Mouse (Mus musculus) layer of hippocampus, postnatal 14 days (tissue): ENCODE results near the gene Mxra8. TPM values are rescaled to one million over a fixed set of nuclear protein-coding genes. Genes with fewer than 3 reads are reported as not detected.

ENCODE experiments used
- DNase-seq, 2 experiments: peaks; one replicate each; pipeline ENCODE4 v3.0.0; 2021 to 2022; ENCODE audit warnings: low spot score in 2 of 2, mixed read lengths in 1 of 2
- long read RNA-seq, 2 experiments: library from polyadenylated mRNA; stranded (forward); transcript quantifications; one replicate each; pipeline ENCODE4 v2.0.0; 2021
- total RNA-seq, 2 experiments: library from RNA; stranded (reverse); gene quantifications; 2 replicates each; pipeline ENCODE4 v1.2.3; 2021

Gene Mxra8
- 10 to 100 TPM; 10.0 to 12.7 TPM for total RNA-seq
- long read RNA-seq, experiment 1, partial matches to known transcripts, result 0 of 3 reads
- long read RNA-seq, experiment 1, other reads (novel, unspliced or antisense), result 3 of 3 reads
- long read RNA-seq, experiment 2, partial matches to known transcripts, result 0 of 5 reads
- long read RNA-seq, experiment 2, other reads (novel, unspliced or antisense), result 5 of 5 reads

DNA sequence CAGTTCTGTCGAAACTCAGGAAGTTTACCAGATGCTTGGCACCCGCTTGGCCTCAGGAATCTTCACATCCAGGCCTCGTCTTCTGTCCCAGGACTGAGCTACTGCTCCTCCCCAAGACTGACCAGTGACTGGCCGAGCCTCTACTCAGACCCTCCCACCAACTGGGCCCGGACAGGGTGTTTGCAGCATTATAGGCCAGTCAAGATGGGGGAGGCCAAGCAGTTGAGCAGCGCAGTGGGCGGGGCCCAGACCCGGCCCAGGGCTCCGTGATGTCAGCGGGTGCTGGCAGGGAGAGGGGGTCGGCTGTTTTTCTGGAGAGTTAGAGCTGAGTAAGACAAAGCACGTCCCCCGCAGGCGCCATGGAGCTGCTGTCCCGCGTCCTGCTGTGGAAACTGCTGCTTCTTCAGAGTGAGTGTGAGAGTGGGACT, at the start of gene Mxra8:
Mxra8 (plus strand) TSS at position 198 of the 428 bp plus-strand sequence.
- DNase-seq, result peak in 1 of 2 experiments; percentile 39

DNA sequence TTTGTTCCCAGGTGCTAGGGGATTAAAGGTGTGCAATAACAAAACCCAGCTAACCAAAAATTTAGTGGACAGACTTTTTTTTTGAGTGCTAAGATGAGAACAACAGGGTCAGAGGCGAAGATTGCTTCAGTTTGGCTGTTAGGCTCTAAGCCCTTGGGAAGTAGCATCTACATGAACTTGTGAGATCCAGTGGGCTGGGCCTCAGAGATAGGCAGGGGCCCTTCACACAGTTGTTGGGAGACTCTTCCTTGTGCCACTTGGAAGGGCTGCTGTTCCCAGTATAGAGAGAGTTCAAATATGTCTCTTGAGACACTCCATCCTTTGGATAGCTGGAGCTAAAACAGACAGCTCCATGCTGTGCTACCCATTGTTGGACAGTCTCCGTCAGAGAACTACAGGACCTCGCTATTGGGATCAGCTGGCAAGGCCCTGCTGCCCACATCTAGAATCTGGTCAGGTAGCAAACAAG, 49.4 kb upstream of the Mxra8 start, which contains the start of gene Ankrd65:
Ankrd65 (plus strand) TSS at position 419 of the 469 bp plus-strand sequence.
- DNase-seq, result no peak

DNA sequence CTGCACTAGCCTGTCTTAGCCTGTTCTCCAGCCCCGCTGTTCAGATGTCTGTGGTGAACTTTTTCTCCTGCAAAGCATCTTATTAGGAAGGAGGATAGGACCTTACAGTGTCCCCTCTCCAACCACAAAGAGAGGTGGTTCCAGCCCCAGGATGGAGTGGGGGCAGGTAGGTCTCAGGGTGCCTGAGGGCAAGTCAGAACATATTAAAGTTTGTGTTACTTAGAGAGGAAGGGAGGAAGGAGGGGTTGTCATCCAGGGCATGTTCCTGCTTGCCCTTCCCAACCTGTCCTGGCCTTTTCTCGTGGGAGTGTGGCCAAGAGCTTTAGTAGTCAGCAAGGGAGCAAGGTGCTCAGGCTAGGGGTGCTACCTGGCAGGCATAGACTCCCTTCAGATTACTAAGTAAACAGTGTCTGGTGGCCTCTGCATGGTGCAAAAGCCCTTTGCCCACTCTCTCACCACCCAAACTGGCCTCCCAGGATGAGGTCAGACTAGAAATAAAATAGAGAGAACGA, 48.8 kb upstream of the Mxra8 start:
- DNase-seq, result no peak

DNA sequence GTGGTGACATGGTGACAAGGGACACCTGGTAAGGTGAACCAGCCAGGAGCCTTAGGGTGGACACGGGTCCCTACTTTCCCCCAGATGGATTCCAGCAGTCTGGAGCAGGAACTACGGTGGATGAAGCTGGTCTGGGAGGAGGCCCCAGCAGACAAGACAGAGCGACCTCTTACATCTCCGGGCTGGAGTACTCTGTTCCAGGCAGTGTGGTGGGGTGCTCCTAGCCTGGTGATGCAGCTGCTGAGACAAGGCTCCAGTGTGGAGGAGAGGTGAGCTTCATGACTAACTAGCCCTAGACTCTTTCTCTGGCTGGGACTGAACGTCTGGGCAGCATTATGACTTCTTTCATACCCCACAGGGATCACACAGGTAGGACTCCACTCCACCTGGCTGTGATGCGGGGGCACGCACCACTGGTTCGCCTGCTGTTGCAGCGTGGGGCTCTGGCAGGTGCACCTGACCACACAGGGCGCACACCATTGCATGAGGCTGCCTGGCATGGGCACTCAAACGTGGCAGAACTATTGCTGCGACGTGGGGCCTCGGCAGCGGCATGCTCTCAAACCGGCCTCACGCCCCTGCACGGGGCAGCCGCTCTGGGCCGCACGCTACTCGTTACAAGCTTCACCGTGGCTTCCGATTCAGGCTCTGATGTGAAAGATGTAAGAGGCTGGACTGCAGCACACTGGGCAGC, 48.1 kb upstream of the Mxra8 start:
- DNase-seq, result no peak

DNA sequence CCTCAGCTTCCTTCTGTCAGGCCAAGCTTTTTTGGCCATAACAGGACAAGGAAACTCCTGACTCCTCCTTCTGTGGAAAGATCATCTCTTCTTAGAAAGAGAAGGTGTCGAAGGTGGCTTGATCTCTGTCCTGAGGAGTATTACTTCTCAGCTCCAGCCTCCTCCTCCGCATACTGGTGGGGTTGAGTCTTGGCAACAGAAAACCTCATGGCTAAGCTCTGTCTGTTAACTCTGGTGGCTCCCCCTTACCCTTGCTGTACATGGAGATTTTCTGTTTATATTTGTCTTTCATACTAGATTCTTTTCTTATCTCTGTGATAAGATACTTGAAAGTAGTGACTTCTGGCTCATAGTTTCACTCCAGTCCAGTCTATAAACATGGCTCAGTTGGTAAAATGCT, 45.8 kb upstream of the Mxra8 start:
- DNase-seq, result no peak

DNA sequence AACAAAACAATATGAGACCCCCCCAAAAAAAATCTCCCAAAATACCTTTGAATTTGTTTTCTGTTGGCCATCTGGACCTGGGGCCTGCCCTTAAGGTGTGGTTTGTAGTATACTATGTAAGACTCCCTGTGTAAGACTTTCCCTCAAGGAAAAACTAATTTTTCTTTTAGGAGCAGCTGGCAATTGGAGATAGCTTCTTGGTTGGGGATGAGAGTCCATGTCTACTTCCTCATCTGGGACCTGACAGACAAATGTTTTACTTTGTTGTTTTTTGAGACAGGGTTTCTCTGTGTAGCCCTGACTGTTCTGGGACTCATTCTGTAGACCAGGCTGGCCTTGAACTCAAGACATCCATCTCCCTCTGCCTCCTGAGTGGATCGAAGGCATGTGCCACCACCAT, 37.4 kb upstream of the Mxra8 start:
- no peak for DNase-seq

DNA sequence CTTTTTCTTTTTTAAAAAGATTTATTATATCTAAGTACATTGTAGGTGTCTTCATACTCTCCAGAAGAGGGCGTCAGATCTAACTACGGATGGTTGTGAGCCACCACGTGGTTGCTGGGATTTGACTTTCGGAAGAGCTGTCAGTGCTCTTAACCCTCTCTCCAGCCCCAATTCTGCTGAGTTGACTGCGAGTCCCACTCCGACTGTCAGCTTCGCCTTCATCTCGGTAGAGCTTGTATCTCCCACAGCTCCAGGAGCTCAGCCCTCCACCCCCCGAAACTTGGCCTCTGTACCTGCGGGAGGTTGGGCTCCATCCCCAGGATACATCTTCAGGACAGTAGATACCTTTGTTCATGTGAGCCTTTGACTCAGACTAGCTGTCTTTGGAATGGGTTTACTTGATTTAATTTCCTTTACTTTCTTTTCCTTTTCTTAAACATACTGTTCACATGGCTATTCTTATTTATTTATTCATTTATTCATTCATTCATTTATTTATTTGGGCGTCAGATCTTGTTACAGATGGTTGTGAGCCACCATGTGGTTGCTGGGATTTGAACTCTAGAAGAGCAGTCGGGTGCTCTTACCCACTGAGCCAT, 36.6 kb upstream of the Mxra8 start, which contains the start of gene Mrpl20:
Mrpl20 (plus strand) TSS at position 138 of the 599 bp plus-strand sequence.
- DNase-seq, result no peak

DNA sequence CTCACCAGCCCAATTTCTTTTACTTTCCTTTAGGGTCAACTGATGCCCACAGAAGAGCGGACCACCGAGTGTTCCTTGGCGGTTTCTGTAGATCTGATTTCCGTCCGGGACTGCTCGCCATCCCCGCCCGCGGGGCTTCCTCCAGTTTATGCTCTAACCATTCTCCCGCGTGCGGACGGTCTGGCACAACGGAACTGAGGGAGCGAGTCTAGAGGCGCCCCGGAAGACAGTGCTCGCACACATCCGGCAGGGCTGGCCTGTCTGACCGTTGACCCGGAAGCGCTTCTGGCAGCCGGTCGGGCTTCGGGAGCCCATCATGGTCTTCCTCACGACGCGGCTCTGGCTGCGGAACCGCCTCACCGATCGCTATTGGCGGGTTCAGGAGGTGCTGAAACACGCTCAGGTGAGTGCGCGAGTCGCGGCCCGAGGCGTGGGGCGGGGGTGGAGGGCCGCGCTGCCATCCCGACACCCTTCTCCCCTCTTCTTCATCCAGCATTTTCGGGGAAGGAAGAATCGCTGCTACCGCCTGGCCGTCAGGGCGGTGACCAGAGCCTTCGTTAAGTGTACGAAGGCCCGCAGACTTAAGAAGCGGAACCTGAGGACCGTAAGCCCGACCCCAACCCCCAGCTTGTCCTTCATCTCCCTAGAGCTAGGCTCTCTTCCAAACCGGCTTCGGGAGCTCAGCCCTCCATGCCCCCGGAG, 36.0 kb upstream of the Mxra8 start:
- peak; percentile 96 to 98 for DNase-seq

DNA sequence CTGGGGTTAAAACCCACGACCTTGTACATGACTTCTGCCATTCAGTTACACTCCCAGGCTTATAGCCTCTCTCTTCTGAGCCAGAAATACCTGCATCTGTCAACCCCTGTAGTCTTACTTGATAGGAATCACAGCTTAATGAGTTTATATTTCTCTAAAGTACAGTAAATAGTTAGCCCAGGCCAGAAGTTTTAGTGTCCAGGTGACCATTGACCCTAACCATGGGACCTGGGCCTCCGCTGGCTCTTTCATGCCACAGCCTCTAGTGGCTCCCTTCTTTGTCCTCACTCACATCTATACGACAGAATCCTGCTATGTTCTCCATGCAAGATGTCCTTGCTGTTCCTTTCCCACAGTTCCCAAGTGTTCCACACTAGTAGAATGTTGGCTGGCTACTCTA, 31.6 kb upstream of the Mxra8 start:
- no peak for DNase-seq

DNA sequence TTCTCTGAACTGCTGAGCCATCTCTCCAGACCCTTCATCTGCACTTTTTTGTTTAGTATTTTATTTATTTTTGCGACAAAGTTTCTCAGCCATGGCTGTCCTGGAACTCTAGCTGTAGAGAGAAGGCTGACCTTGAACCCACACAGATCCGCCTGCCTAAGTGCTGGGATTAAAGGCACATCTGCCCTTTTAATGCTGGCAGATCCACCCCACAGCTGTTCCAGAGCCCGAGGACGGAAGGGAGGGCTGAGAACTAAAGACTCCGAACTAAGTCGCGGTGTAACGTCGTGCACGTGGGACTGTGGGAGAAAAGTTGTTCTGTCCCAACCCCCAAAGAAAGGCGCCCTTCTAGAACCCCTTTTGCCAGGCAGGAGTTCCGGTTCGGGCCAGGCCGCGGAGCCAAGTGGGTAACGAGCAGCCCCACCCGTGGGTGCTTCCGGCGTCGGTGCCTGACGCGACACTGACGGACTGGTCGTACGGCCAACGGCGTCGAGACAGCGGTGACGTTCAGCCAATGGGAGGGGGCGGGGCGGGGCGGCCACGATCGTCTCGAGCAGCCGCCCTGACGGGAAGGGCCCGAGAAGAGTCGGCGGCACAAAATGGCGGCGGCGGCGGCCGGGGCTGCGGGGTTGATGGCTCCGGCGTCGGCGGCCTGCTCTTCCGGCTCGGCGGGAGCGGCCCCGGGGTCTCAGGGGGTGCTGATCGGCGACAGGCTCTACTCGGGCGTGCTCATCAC, 27.4 kb upstream of the Mxra8 start, which contains the start of gene Ccnl2:
Ccnl2 (plus strand) TSS at position 561 of the 736 bp plus-strand sequence.
- DNase-seq, result peak; percentile 90 to 94

DNA sequence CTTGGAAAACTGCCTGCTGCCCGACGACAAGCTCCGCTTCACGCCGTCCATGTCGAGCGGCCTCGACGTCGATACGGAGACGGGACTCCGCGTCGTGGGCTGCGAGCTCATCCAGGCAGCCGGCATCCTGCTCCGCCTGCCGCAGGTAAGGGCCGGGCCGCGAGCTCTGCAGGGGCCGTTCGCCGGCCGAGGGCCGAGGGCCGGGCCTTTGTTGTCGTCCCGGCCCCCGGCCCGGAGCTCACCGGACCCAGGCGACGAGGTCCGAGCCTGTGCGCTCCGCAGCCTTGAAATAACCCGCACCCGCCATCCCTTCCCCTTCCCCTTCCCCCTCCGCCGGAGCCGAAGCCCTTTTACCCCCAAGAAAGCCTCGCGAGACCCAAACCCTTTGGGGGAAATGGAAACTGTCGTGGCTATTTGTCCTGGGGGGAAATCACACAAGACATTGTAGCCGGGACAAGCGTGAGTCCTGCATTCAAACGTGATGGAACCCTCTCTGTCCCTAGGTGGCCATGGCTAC, 26.8 kb upstream of the Mxra8 start:
- DNase-seq, result peak in 1 of 2 experiments; percentile 26

DNA sequence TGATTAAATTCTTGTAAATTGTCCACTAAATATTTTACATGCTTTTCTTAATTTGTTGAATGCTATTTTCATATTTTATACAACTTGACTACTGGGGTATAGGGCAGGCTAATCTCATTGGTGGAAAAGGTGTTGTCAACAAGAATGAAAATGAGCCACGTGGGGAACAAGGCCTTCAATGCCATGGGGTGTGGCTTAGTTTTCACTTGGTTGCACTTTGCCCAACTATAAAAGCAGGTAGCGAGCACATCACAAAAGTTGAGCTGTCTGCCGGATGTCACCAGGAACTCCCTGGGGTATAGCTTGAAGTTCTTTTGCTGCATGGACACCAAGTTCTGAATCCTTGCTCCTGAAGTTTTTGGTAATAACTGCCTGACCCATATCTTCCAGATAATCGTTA, 21.9 kb upstream of the Mxra8 start:
- no peak for DNase-seq

DNA sequence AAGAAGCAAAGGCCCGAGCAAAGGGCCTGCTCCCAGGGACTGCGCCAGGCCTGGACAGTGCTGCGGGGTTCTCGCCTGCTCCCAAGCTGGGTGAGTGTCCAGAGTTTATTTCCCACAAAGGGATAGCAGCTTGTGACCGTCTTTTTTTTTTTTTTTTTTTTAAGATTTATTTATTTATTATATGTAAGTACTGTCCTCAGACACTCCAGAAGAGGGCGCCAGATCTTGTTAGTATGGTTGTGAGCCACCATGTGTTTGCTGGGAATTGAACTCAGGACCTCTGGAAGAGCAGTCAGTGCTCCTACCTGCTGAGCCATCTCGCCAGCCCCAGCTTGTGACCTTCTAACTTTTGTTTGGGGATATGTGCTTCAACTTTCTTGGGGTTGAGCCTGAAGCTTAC, 18.5 kb upstream of the Mxra8 start:
- no peak for DNase-seq

DNA sequence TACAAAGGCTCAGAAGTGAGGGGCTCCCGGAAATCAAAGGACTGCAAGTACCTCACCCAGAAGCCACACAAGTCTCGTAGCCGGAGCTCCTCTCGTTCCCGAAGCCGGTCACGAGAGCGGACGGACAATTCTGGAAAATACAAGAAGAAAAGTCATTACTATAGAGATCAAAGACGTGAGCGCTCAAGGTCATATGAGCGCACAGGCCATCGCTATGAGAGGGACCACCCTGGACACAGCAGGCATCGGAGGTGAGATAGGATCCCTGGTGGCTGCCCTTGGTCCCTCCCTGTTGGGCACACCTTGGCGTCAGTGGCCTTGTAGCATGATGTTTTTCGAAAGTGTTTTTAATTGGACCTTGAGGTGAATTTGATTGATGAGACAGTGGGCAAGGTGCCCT, 16.0 kb upstream of the Mxra8 start:
- no peak for DNase-seq

DNA sequence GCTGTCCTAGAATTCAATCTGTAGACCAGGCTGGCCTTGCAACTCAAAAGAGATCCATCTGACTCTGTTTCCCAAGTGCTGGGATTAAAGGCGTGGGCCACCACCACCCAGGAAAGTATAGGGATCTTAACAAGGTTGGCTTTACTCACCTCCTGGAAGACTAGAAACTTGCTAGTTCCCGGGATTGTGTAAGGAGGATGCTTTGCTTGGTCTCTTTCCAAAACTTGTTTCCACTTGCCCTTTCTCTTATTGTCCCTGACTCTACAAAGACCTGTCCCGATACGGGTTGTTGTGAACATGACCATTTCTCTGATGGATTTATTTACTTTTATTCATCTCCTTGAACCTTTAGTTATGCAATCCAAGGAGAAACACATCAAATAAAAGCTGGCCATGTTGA, 9.6 kb upstream of the Mxra8 start:
- DNase-seq, result no peak

DNA sequence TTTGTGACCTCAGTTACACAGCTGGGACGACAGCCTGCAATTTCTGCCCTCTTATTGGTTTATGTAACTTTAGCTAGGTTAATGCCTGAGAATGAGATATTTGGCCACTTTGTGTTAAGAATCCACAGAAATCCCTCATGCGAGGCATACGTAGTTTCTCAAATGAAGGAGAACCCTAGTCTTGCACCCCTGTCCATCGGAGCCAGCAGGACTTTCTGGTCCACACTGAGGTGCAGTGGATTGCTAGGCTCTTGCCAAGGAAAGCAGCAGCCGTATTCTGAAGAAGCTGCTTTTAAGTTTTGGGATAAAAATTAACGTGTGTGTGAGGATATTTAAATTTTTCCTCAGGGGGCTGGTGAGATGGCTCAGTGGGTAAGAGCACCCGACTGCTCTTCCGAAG, 8.9 kb upstream of the Mxra8 start:
- DNase-seq, result no peak

DNA sequence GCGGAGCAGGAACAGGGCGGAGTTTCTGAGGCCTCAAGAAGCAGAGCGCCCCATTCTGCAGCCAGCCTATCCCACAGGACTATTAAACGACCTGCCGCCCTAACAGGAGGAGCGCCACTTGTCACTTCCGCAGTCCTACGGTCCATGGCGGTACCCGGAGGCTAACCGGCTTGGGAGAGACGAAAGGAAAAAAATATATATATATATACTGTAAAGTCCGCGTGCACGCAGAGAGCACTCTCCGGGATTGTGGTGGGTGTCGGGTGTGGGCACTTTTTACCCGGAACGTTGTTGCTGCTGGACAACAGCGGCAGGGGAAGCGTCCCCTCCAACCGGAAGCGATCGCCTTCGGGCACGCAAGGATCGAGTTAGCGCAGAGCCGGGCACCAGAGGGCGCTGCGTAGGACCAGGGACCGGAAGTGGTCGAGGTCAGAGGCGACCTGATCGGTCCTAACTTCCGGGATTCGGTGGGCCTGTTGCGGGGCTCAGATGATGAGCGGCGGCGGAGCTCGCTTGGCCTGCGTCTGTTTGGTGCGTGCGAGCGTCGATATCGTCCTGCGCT, 8.2 kb upstream of the Mxra8 start, which contains the start of gene Aurkaip1:
Aurkaip1 (plus strand) TSS at position 68 of the 562 bp plus-strand sequence.
- DNase-seq, result peak; percentile 96 to 97

DNA sequence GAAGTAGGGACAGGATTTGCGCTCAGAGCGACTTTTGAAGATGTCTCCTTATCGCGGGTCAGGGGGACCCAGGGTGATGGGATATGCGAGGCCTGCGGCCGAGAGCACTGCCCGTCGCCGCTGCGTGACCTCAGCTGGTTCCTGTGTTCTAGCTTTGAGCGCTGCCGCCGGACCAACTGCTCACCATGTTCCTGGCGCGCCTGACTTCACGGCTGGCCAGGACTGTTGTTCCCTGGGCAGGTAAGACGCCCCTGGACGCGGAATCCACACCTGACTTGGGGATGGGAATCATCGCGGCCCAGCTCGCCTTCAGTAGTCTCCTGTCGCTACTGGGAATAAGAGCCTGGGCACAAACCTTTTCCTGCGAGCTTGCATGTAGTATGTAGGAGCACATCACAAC, 7.6 kb upstream of the Mxra8 start:
- no peak for DNase-seq

DNA sequence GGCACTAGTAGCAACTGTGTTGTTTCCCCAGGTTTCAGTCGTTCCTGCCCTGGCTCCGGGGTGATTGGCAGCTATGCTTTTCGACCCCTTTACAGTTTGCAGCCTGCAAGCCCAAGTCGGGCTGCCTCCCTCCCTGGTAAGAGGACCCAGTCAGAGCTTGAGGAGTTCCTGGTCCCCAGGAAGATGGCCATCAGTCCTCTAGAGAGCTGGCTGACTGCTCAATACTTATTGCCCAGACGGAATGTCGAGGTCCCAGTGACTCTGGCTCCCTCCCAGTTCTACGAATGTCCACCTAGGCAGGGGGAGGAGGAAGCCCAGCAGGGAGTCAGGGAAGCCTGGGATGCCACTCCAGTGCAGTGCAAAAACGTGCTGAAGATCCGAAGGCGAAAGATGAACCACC, 7.2 kb upstream of the Mxra8 start:
- no peak for DNase-seq

DNA sequence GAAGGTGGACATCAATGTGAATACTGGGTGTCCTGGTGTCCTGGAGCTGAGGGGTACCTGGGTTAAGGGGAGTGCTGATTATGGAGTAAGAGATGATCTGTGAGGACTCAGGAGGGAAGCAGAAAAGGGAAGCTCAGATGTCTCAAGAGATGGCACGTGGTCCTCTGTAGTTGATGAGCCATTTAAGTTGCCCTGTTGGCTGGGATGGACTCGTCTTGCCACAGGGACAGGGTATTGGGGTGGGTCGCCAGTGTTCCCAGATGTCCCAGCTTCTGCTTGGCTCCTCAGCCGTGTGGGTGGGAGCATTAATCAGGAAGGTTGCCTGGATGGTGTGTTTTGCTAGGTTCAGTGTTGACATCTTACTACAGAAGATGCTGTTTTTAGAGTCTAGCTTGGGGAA, 6.2 kb upstream of the Mxra8 start:
- no peak for DNase-seq
